Mouse (Mus musculus) retina, postnatal 7 days (tissue): ENCODE data around the gene Tex2.
A peak's percentile ranks its signal among the peaks of the same experiment; 100 is the strongest.

ENCODE experiments used
- DNase-seq: peaks from one replicate; pipeline ENCODE4 v3.0.0-alpha.2; 2012; ENCODE audit warnings: low read depth, low spot score

The Tex2 gene

GRCm38 (mm10) chr11:106486866-106487732 lies 126.1 kb downstream of the Tex2 start:
- no peak for DNase-seq

GRCm38 (mm10) chr11:106486042-106486865 lies 127.0 kb downstream of the Tex2 start:
- no peak for DNase-seq

GRCm38 (mm10) chr11:106485611-106486010 lies 127.6 kb downstream of the Tex2 start:
- DNase-seq = no peak

- no peak for DNase-seq
Observed at GRCm38 (mm10) chr11:106484875-106485274, 128.3 kb downstream of the Tex2 start.

- DNase-seq = no peak
Observed at GRCm38 (mm10) chr11:106482867-106483266, 130.4 kb downstream of the Tex2 start.

GRCm38 (mm10) chr11:106481651-106482050 lies 131.6 kb downstream of the Tex2 start:
- DNase-seq = no peak

- no peak for DNase-seq
Observed at GRCm38 (mm10) chr11:106480530-106480885, 132.7 kb downstream of the Tex2 start.

- no peak for DNase-seq
Observed at GRCm38 (mm10) chr11:106479619-106480529, 133.3 kb downstream of the Tex2 start.

- DNase-seq = no peak
Observed at GRCm38 (mm10) chr11:106478745-106479144, 134.5 kb downstream of the Tex2 start.

GRCm38 (mm10) chr11:106477505-106478160 lies 135.6 kb downstream of the Tex2 start:
- no peak for DNase-seq

- no peak for DNase-seq
Observed at GRCm38 (mm10) chr11:106475309-106475708, 137.9 kb downstream of the Tex2 start.

GRCm38 (mm10) chr11:106471629-106472028 lies 141.6 kb downstream of the Tex2 start:
- DNase-seq = no peak

- DNase-seq = no peak
Observed at GRCm38 (mm10) chr11:106468509-106468908, 144.7 kb downstream of the Tex2 start.

GRCm38 (mm10) chr11:106465932-106466331 lies 147.3 kb downstream of the Tex2 start:
- DNase-seq = no peak

GRCm38 (mm10) chr11:106465545-106465903 lies 147.7 kb downstream of the Tex2 start:
- no peak for DNase-seq

GRCm38 (mm10) chr11:106464681-106465544 lies 148.3 kb downstream of the Tex2 start:
- DNase-seq = no peak

GRCm38 (mm10) chr11:106463845-106464244 lies 149.4 kb downstream of the Tex2 start:
- DNase-seq = no peak

GRCm38 (mm10) chr11:106462309-106462708 lies 150.9 kb downstream of the Tex2 start:
- DNase-seq = no peak

- peak; percentile 13 for DNase-seq
Observed at GRCm38 (mm10) chr11:106461145-106461932, 151.9 kb downstream of the Tex2 start.
